Mouse (Mus musculus) E14TG2a.4 (cell line): ENCODE data around the gene Elmo1.

Experiments
- CTCF ChIP-seq: conservative IDR thresholded peaks from 2 replicates; pipeline ENCODE4 v1.5.1; 2014; ENCODE audit warnings: low read length
- NANOG ChIP-seq: IDR thresholded peaks from 2 replicates; pipeline ENCODE4 v1.6.1; 2014; ENCODE audit warnings: borderline replicate concordance, low read length, mixed read lengths
- POU5F1 ChIP-seq: IDR thresholded peaks from 2 replicates; pipeline ENCODE4 v1.6.1; 2014; ENCODE audit warnings: low read length, borderline replicate concordance

GRCm38 (mm10) chr13:20212665-20213064, 122.3 kb downstream of the Elmo1 start:
- TF ChIP-seq NANOG (no peak), CTCF (no peak), POU5F1 (no peak)
